Mouse (Mus musculus) adrenal gland, postnatal 25 days (tissue): ENCODE measurements around the gene Tomm40. TPM values are rescaled to one million over a fixed set of nuclear protein-coding genes. Genes with fewer than 3 reads are reported as not detected.

Experiments
- DNase-seq: peaks from one replicate; pipeline ENCODE4 v3.0.0; 2021; ENCODE audit warnings: mixed read lengths
- long read RNA-seq: library from polyadenylated mRNA; stranded (forward); transcript quantifications from one replicate; pipeline ENCODE4 v2.0.0, GENCODE M21; 2021
- total RNA-seq: library from RNA; stranded (reverse); gene quantifications from 2 replicates; pipeline ENCODE4 v1.2.3, GENCODE M21; 2021

Gene Tomm40
- 96.1 and 115 TPM in 2 replicates for total RNA-seq
- long read RNA-seq, transcript Tomm40-201 (9 exons, 1,646 nt), result minor isoform, 45 of 295 reads
- long read RNA-seq, transcript Tomm40-202 (10 exons, 1,577 nt), result major isoform, 224 of 295 reads
- long read RNA-seq, partial matches to known transcripts, result 3 of 295 reads
- long read RNA-seq, other reads (novel, unspliced or antisense), result 23 of 295 reads

DNA sequence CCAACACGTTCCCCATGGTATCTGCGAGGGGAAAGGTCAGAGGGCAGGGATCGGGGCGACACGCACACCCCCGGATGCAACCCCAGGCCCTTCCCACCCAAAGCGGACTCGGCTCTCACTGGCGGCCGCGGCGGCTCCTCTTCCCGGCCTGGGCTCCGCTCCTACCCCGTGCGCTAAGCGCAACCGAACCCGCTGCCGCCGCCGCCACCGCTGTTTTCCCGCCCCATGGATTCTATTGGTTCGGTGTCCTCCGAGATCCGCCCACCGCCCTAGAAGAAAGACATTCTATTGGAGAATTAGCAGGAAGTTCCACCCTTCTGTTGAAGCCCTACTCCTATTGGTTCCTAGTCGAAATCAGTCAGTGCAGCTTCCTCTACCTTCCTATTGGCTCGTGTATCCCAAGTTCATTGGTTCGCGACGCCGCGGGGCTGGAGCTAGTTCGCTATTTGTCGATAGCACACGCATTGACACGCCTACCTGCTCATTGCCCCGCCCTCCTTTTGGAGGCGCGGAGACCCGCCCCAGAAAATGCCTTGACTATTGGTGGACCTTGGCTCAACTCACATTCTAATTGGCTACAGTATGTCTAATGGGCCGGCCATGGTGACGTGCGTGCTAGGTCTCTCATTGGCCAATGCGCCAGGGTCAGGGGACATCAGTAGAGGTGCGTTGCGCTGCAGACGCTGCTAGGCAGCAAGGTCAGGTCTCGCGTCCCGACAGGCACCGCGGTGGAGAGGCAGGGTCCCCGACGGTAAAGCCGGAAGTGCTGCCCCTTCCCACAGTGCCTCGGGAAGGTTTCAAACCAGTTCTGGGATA lies at the start of gene Tomm40:
TSS of gene Tomm40 (minus strand) at position 200 of the 816 bp plus-strand sequence.
- DNase-seq, result peak; percentile 96

- no peak for DNase-seq
Observed at GRCm38 (mm10) chr7:19764581-19764980, 49.3 kb upstream of the Tomm40 start.

DNA sequence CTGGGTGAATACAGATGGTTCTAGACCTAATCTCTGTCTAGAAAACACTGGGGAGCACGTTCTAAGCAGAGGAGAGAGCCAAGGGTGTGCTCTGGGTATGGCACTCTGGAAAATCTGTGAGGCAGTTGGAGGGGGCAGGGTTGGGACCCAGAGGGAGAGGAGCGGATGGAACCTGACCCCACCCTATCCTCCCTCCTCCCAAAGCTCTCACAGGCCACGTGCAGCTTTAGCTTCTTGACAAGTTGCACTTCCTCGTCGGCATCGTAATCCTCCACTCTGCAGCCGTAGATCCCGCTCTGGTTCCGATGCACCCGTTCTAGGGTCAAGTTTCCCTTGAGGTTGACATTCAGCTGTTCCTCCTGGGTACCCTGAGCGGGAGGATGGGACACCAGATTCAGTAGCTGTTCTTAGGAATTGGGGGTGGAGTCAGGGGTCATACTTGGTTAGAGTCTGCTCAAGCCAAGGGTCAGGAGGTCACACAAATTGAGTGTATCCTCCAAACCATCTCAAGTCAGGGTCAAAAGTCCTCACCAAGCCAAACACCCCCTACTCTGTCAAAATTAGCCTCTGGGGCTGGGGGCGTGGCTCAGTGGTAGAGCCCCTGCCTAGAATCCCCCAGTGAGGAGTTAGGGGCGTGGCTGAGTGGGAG lies 48.7 kb upstream of the Tomm40 start:
- no peak for DNase-seq

GRCm38 (mm10) chr7:19762283-19762682 lies 47.0 kb upstream of the Tomm40 start:
- DNase-seq, result no peak

DNA sequence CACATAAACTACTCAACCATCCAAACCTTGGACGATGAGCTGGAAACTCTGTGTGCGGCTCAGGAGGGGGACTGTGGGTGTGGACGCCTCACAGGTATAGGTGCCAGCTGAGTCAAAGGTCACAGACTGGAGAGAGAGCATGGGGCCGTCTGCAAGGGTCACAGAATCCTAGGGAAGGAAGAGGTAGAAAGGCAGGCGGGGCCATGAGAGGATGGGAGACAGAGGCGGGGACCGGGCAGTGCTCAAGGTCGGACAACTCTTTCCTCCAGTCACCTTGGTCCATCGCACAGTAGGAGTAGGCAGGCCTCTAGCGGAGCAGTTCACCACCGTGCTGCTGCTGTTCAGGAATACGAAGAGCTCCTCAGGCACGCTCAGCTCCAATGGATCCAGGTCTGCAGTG lies 44.8 kb upstream of the Tomm40 start:
- no peak for DNase-seq

DNA sequence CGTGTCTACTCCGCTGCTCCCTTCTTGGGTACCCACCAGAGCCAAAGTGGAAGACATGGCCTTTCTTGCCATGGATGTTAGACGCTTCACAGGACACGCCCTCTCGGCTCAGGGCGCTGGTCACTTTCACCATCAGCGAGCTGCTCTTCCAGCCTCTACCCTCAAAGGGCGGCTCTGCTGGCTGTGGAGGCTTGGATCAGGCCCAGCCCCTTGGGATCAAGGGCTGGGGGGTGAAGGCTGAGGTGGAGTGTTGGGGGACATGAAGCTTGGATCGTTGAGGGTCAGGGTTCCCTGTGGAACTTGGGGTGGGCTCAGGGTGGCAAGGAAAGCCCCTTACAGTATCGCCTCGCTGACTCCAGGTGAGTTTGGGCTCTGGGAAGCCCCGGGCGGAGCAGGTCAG lies 43.4 kb upstream of the Tomm40 start:
- no peak for DNase-seq

DNA sequence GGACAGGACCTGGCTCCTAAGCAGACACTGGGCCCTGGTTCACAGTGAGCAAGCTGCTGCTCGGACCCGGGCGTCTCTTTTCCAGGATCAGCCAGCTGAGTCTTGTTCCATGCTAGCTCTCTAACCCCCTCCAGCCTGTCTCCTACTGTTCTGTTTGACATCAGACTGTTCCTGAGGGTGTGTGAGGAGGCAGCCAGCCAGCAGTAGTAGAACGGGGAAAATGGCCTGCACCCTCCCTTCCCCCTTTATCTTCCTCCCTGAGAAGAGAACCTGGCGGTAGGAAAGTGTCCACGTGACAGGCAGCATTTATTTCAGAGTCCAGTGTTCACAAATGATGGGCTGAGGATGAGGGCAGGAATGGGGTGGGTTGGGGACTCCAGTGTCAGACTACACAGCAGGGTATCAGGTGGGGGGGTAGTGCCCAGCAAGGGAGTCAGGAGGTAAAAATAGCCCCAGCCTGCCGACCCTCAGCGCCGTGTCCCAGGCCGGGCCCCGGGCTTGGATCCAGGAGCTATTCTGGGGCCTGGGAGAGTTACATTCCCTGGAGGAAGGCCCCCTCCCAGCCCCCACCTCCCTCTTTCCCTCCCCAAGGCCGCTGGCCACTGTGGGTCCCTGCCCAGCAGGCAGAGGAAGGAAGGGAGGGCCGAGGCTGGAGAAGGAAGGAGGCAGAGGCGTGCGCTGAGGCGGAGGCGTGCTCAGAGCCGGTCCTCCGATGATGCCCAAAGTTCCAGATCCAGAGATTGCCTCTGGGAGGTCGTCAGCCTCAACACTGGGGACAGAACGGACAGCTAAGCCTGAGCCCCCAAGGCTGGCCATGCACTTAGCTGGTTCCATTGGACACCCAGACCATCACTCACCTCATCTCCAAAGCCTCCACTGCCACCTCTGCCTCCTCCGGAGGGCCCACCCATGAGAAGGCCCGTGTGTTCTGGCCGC lies 40.9 kb upstream of the Tomm40 start:
- peak; percentile 66 for DNase-seq

GRCm38 (mm10) chr7:19755008-19755407 lies 39.8 kb upstream of the Tomm40 start:
- DNase-seq, result no peak

DNA sequence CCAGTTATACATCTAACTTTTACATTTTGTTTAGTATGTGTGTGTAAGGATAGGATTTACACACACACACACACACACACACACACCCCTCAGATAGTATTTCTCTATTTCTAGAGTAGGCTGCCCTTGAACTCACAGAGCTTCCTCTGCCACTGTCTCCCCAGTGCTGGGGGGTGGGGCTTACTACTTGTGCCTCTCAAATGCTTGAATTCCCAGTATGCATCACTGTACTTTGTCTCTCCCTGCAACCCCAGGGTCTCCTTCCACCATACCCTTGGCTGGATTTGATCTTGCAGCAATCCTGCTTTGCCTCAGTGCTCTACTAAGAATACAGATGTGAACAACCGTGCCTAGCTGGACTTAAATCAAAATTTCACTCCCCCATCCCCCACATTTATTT lies 38.8 kb upstream of the Tomm40 start:
- DNase-seq, result no peak

DNA sequence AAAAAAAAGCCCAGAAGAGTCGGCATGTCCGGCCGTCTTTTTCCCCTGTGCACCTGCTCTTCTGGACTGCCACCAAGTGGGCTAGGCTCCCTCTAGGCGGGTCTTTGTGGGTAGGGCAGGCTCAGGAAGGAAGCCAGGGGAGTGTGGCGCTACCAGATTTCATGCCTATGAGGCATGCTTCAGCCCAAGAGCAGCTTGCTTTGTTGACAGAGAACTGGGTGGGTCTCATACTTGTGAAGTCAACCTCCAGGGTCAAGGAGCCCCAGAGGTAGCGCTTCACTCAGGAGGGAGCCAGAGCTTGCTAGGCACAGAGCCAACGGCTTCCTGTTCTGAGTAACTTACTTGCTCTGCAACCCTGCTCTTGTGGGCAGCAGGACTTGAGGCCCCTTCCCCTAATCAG lies 38.3 kb upstream of the Tomm40 start:
- DNase-seq, result peak; percentile 42

- DNase-seq, result peak; percentile 30
Observed at GRCm38 (mm10) chr7:19752652-19753051, 37.4 kb upstream of the Tomm40 start.

- DNase-seq, result peak; percentile 33
Observed at GRCm38 (mm10) chr7:19751070-19751383, 35.8 kb upstream of the Tomm40 start.

GRCm38 (mm10) chr7:19750217-19751069 lies 35.2 kb upstream of the Tomm40 start, which contains the start of gene Nectin2:
Gene Nectin2 (minus strand): TSS chr7:19750483.
- peak; percentile 93 for DNase-seq

- DNase-seq, result peak; percentile 98
Observed at GRCm38 (mm10) chr7:19749389-19750216, 34.4 kb upstream of the Tomm40 start.

GRCm38 (mm10) chr7:19748219-19749195 lies 33.3 kb upstream of the Tomm40 start:
- no peak for DNase-seq

DNA sequence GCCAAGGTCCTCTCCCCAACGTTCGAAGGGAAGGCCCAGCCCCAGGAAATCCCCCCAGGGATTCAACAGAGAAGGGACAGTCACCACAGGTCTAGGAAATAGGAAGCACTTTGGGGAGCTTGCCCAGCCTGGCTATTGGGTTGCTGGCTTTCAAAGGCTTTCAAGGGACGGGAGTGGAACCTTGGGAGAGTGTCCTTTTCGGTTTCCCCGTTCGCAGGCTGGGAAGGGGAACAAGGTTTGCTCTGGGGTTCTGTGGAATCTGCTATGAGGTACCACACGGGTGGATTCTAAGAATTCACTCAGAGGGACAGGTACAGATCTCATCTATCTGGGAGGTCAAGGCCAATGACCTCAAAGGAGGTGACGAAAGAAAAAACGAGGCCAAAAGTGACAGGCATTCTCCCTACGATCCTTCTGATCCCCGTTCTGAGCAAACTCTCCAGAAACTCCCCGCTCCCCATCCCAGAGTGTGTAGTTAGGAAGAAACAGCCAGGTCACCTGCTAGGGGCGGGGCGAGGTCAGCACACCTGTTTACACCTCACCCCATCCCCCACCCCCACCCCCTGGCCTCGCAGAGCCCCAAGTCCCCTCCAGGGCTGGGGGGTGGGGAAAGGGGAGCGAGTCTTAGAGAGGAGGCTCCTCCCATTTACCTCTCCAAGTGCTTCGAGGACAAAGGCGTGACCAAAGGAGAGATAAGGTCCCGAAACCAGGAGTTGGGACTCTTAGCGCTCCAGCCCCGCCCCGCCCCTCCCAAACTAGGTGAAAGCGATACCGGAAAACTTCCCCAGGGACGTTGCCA lies 32.4 kb upstream of the Tomm40 start:
- DNase-seq, result peak; percentile 20

DNA sequence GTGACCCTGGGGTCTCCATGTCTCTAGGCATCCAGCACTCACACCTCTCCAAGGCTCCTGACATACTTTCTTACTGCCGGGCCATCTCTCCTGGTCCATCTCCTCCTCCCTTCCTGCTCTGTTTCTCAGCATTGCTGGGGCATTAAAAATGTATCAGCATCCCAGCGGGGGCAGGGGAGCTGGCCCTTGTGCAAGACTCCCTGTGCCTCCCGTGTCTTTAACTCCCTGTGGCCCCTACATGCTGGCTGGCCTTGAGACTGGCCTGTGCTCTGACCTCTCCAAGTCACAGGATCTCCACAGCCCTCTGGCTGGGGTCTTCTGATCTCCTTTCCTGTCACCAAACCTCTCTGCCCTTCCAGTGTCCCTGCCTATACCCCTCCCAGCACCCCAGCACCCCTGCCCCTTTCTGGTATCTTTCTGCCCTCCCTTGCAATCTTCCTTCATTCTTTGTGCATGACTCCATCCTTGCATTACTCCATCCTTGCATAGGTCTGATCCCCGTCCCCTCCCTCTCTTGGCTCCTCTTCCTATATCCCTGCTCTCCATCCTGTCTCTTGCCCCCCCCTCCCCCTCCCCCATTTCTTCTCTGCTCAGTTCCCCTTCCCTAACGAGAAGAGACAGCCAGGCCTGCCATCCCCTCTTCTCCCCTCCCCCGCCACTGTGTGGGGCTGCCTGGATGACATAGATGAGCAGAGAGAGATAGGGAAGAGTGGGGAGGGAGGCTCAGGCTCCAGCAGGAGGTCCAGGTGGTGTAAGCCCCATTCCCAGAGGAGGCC lies 31.4 kb upstream of the Tomm40 start:
- no peak for DNase-seq
